Mouse (Mus musculus): Measurements from ENCODE around the gene Rab39. TPM values are rescaled to one million over a fixed set of nuclear protein-coding genes. Genes with fewer than 3 reads are reported as not detected.

The Rab39 gene
- 1 to 10 TPM; 1.5 to 2.1 TPM for total RNA-seq (2021)

DNA sequence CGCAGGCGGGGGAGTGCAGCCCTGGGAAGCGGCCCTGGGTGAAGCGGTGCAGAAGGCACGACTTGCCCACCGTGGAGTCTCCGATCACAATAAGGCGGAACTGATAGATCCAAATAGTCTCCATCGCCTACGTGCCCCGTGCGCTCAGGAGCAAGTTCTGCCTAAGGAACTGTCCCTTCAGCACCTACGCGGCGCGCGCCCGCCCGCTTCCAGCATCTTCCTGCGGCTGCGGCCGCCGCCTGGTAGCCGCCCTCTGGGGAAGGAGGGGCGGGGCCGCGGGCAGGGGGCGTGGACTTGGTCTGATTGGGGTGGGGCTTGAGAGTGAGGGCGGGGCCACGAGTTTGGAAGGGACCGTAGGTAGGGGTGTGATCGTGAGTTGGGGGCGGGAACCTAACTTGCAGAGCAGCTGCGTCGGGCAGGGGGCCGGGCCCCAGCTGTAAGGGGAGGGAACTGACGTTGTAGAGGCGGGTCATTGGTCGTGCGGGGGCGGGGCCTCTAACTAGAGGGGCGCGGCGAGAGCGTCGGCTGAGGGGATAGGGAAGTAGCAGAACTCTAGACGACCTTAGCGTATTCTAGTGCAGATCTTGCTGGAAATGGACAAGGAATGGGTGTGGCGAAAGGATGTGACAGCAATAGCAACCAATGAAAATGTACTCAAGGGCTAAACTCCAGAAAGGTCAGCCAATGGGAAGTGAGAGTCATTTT, at the start of gene Rab39:
Rab39 (minus strand) TSS at position 241 of the 705 bp plus-strand sequence.
- peak; percentile 64 to 68 for DNase-seq (ENCODE audit: extremely low spot score in 1 of 2, low spot score in 1 of 2)

DNA sequence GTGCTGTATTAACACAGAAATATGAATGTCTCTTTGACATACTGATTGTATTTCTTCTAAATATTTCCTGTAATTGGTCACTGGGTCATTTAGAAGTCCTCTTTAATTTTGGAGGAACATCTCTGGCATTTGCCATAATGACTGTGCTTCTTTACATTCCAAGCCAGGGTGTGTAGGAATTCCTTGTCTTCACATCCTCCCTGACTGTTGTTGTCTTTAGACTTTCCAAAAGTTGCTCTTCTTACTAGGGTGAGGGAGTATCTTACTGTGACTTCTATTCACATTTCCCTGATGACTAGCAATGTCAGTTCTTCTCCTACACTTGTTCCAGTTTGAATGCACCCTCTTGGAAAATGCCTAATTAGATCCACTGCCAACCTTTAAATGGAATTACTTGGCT, 48.8 kb upstream of the Rab39 start:
- no peak for DNase-seq (ENCODE audit: extremely low spot score in 1 of 2, low spot score in 1 of 2)

DNA sequence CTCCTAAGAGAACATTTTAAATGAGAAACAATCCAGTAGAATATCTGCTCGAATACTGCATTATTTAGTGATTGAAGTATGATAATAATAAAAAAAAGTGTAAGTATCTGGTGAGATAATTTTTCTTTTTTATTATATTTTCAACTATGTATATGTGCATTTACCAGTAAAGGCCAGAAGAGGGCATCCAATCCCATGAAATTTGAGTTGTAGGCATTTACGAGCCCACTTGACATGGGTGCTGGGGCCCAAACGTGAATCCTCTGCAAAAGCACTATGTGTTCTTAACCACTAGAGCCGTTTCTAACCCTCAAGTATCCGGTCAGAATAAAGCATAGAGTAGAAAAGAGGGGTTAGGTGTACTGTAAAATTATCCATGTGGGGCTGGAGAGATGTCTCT, 44.9 kb upstream of the Rab39 start:
- no peak for DNase-seq (ENCODE audit: extremely low spot score in 1 of 2, low spot score in 1 of 2)

GRCm38 (mm10) chr9:53750411-53750810, 44.4 kb upstream of the Rab39 start:
- no peak for DNase-seq (ENCODE audit: extremely low spot score in 1 of 2, low spot score in 1 of 2)

- no peak for DNase-seq (ENCODE audit: extremely low spot score in 1 of 2, low spot score in 1 of 2)
Observed at GRCm38 (mm10) chr9:53740829-53741404, 34.9 kb upstream of the Rab39 start.

GRCm38 (mm10) chr9:53705491-53705991, 491 bp downstream of the Rab39 start:
- DNase-seq (ENCODE audit: extremely low spot score in 1 of 2, low spot score in 1 of 2) = peak; percentile 9 to 33

DNA sequence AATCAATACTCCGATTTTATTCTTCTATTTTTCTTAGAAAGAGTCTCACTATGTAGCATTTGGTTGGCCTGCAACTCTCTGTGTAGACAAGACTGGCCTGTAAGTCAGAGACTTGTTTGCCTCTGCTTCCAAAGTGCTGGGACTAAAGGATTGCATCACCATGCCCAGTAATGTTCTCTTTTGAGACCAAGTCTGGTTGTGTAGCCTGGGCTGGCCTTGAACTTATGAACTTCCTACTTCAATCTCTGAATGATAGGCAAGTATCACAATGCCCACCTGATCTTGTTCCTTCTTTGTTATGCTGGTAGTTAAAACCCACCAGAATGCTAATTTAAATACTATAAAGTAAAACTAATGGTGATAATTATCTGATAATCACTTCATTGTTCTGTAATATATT, 3.0 kb downstream of the Rab39 start:
- DNase-seq (ENCODE audit: extremely low spot score in 1 of 2, low spot score in 1 of 2) = no peak

- DNase-seq (ENCODE audit: extremely low spot score in 1 of 2, low spot score in 1 of 2) = no peak
Observed at GRCm38 (mm10) chr9:53700496-53700895, 5.5 kb downstream of the Rab39 start.

DNA sequence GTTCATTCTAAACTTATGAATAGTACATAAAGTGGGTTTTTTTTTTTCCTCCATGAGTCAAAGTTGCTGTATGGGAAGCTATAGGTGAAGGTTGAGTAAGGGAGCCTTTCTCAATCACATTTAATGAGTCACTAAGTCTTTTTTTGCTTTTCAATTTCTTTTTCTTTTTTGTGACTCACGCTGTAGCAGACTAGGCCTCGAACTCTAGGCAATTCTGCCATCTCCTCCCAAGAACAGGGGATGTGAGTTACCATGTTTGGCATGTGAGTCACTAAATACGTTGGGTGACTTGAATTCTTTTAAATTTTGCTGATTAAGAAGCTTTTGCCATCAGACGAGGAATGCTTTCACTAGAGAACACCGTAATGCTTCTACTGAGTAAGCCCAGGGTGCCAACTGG, 10.2 kb downstream of the Rab39 start:
- DNase-seq (ENCODE audit: extremely low spot score in 1 of 2, low spot score in 1 of 2) = no peak

GRCm38 (mm10) chr9:53693718-53694117, 12.3 kb downstream of the Rab39 start:
- DNase-seq (ENCODE audit: extremely low spot score in 1 of 2, low spot score in 1 of 2) = no peak

GRCm38 (mm10) chr9:53691745-53692670, 14.0 kb downstream of the Rab39 start:
- no peak for DNase-seq (ENCODE audit: extremely low spot score in 1 of 2, low spot score in 1 of 2)

DNA sequence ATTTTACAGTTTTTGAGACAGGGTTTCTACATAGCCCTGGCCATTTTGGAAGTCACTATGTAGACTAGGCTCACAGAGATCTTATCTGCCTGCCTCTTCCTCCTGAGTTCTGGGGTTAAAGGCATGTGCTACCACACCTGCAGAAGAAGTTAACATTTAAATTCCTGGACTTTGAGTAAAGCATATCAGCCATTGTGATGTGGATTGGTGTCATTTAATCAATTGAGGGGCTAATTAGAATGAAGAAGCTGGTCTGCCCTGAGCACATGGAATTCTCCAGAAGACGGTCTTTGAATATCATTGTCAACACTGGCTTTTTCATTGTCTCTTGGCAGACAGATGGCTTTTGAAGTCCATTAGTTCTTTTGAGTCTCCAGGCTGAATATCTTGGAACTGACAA, 25.2 kb downstream of the Rab39 start:
- no peak for DNase-seq (ENCODE audit: extremely low spot score in 1 of 2, low spot score in 1 of 2)

DNA sequence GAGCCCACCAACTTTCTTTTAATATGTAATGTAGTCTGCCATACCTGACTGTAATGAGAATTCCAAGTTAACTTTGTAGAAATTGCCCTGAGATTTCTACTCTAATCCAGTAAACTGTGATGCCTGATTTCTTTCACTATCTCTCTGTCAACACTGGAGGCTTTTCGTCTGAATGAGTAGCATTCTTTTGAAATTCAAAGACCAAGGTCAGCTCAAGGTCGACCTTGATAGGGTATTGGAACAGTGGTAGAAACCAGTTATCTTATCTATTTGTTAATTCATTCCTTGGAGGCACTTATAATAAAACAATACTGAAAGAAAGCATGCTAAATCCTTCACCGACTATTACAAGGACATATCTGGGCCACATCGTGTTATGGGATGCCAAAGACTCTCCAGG, 29.1 kb downstream of the Rab39 start:
- DNase-seq (ENCODE audit: extremely low spot score in 1 of 2, low spot score in 1 of 2) = no peak

GRCm38 (mm10) chr9:53673571-53673970, 32.5 kb downstream of the Rab39 start:
- peak; percentile 24 to 79 for DNase-seq (ENCODE audit: extremely low spot score in 1 of 2, low spot score in 1 of 2)

DNA sequence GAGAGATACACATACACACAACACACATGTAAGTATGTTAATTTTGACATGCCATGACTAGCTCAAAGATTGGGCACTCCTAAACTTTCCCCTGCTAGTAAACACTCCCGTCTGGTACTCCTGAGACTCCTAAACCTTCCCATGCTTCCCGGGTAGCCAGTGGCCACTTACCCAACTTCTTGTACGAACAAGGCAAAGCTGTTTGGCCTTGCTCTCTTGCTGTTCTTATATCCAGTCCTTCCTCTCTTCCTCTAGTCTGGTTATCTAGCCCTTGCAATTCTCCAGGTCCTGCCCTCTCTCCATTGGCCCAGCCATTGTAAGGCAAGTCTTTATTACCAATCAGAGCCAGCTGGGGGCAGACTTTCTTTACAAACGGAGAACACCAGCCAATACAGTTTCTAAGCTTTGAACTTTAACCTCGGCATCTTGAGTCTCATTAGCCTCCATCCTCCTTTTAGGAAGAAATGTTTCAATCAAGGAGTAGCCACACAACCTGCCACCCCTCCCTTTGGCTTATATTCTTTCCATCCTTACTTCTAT, 36.3 kb downstream of the Rab39 start, which contains the start of gene Cul5:
Cul5 (minus strand) TSS at position 335 of the 540 bp plus-strand sequence.
- peak in 1 of 2 experiments; percentile 35 for DNase-seq (ENCODE audit: extremely low spot score in 1 of 2, low spot score in 1 of 2)

DNA sequence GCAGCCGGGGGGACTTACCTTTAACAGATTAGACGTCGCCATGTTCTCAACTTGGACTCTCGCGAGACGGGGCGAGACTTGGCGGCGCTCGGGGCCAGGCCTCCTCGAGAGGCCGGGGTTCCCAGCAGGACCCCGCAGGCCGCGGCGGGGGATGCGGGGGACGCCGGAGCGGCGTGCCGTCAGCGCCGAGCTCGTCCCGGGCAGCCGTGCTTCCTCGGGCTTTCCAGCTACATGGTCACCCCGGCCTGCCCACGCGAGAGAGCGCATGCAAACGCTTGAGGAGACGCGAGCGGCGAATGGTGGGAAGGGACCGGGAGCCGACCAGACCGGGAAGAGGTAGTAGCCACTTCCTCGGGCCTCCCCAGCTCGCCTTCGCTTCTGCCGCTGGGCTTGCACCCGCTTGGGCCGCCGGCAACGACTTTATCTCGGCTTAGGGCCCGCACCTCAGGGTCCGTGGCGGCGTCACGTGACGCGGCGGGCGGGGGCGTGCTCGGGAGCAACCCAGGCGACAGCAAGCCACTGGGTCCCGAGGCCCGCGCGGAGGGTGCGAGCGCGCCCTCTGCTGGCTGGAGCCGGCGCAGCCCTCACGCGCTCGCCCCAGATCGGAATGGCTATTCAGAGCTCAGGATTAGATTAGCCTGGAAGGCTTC, 38.9 kb downstream of the Rab39 start:
- peak; percentile 93 to 94 for DNase-seq (ENCODE audit: extremely low spot score in 1 of 2, low spot score in 1 of 2)

- no peak for DNase-seq (ENCODE audit: extremely low spot score in 1 of 2, low spot score in 1 of 2)
Observed at GRCm38 (mm10) chr9:53666665-53667019, 39.4 kb downstream of the Rab39 start.

DNA sequence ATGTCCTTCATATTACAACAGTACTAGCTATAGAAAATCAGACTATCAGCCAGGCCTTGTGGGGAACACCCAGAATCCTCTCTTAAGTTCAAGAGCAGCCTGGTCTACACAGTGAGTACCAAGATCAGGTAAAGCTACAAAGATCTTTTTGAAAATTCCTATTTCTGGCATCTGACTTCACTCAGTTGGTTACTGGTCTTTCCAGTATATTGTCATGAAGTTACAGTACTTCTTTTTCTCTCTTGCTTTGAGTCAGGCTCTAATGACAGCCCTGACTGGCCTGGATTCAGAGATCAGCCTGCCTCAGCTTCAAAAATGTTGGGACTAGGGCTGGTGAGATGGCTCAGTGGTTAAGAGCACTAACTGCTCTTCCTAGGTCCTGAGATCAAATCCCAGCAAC, 40.6 kb downstream of the Rab39 start:
- DNase-seq (ENCODE audit: extremely low spot score in 1 of 2, low spot score in 1 of 2) = no peak

- no peak for DNase-seq (ENCODE audit: extremely low spot score in 1 of 2, low spot score in 1 of 2)
Observed at GRCm38 (mm10) chr9:53664819-53665218, 41.2 kb downstream of the Rab39 start.

- DNase-seq (ENCODE audit: extremely low spot score in 1 of 2, low spot score in 1 of 2) = no peak
Observed at GRCm38 (mm10) chr9:53634796-53635195, 71.2 kb downstream of the Rab39 start.
